In genomic region chr1:87852081-87852790, GRCm38 (mm10) we compare ENCODE assay signal across 8 mouse cellular contexts. TPM values are rescaled to one million over a fixed set of nuclear protein-coding genes. Genes with fewer than 3 reads are reported as not detected.
DNase-seq lines count a peak whose midpoint lies in the region; ATAC-seq and TF ChIP-seq lines count a peak whose summit lies in the region.

No protein-coding gene starts in this region.

- peak overlapping the region; percentile 71 for H3K9ac ChIP-seq in heart, embryonic 13.5 days
- peak overlapping the region; percentile 71 for H3K9ac ChIP-seq in MEL (ENCODE audit: control insufficient read depth, low read depth, low read length, poor library complexity, severe bottlenecking)
- no peak overlapping the region for H3K9ac ChIP-seq in hindbrain, embryonic 11.5 days (ENCODE audit: low read depth, low read length)
- H3K9ac ChIP-seq in midbrain, embryonic 11.5 days (ENCODE audit: low read length), result peak overlapping the region; percentile 35

- H3K9me3 ChIP-seq in heart, embryonic 13.5 days, result no peaks in the 10 kb centered on the region
- H3K9me3 ChIP-seq in MEL (replicated peaks; ENCODE audit: insufficient read depth, low read length), result no peaks in the 10 kb centered on the region
- H3K9me3 ChIP-seq in hindbrain, embryonic 11.5 days (ENCODE audit: control insufficient read depth, low read length), result no peaks in the 10 kb centered on the region
- H3K9me3 ChIP-seq in midbrain, embryonic 11.5 days (ENCODE audit: control insufficient read depth, low read length), result no peaks in the 10 kb centered on the region

- 0 out of 2 replicates have a peak overlapping the region, but pooled peaks have one; percentile 43 for H3K27ac ChIP-seq in heart, embryonic 13.5 days (replicated peaks)
- 0 out of 2 replicates have a peak overlapping the region, but pooled peaks have one; percentile 33 for H3K27ac ChIP-seq in MEL (ENCODE audit: control insufficient read depth, low read depth, low read length)
- H3K27ac ChIP-seq in hindbrain, embryonic 11.5 days (ENCODE audit: low read depth, low read length), result no peak overlapping the region
- no peak overlapping the region for H3K27ac ChIP-seq in midbrain, embryonic 11.5 days (ENCODE audit: low read depth, low read length)

- H3K4me2 ChIP-seq in heart, embryonic 13.5 days, result peak overlapping the region; percentile 87
- H3K4me2 ChIP-seq in hindbrain, embryonic 11.5 days (replicated peaks; ENCODE audit: low read depth, low read length), result peak overlapping the region; percentile 86
- H3K4me2 ChIP-seq in midbrain, embryonic 11.5 days, result peak overlapping the region; percentile 43; the same call in 1 of the 2 replicates

- ATAC-seq in heart, embryonic 13.5 days (ENCODE audit: extremely low read depth, insufficient number of reproducible peaks, low FRiP score, low TSS enrichment), result no peak
- ATAC-seq in hindbrain, embryonic 11.5 days (ENCODE audit: low FRiP score), result no peak
- ATAC-seq in midbrain, embryonic 11.5 days (ENCODE audit: low FRiP score), result no peak
- no peak for ATAC-seq in erythroid progenitor cell, adult 5-6 weeks (replicated peaks; ENCODE audit: low FRiP score, poor library complexity, severe bottlenecking)

- H3K79me2 ChIP-seq in MEL (ENCODE audit: control insufficient read depth, insufficient read depth, low read length, poor library complexity), result peaks cover 35% of the 10 kb centered on the region

- no peak for TF ChIP-seq RAD21 in MEL (IDR thresholded peaks at IDR 0.05; ENCODE audit: low read depth, low read length)

- TF ChIP-seq POLR2A in MEL (IDR thresholded peaks at IDR 0.05; ENCODE audit: control insufficient read depth in 1 of 2, insufficient read depth in 1 of 2, low read depth in 1 of 2, low read length in 2 of 2, poor library complexity in 1 of 2), result no peak

- H3K36me3 ChIP-seq in heart, embryonic 13.5 days, result no peaks in the 10 kb centered on the region
- peaks cover 0 to 41% of the 10 kb centered on the region in 2 experiments; a peak in 2 of 4 replicates for H3K36me3 ChIP-seq in MEL (ENCODE audit: control insufficient read depth in 1 of 2, insufficient read depth in 2 of 2, low read length in 2 of 2)
- H3K36me3 ChIP-seq in hindbrain, embryonic 11.5 days (ENCODE audit: control insufficient read depth, insufficient read depth, low read length), result no peaks in the 10 kb centered on the region
- H3K36me3 ChIP-seq in midbrain, embryonic 11.5 days (ENCODE audit: control insufficient read depth, insufficient read depth, low read length), result no peaks in the 10 kb centered on the region

- no peak for TF ChIP-seq EP300 in MEL (IDR thresholded peaks at IDR 0.05; ENCODE audit: low read depth in 1 of 2, low read length in 2 of 2)

- WGBS in heart, embryonic 13.5 days, result 48% methylated on average over 5 of the region's 5 CpGs
- 56% methylated on average over 5 of the region's 5 CpGs for WGBS in hindbrain, embryonic 11.5 days
- whole genome bisulfite sequencing in midbrain, embryonic 11.5 days, result 55% methylated on average over 5 of the region's 5 CpGs

- H3K27me3 ChIP-seq in heart, embryonic 13.5 days (replicated peaks), result no peaks in the 10 kb centered on the region
- no peaks in the 10 kb centered on the region for H3K27me3 ChIP-seq in MEL (ENCODE audit: control insufficient read depth in 1 of 2, insufficient read depth in 2 of 2, low read length in 2 of 2)
- H3K27me3 ChIP-seq in hindbrain, embryonic 11.5 days (ENCODE audit: control insufficient read depth, insufficient read depth, low read length), result no peaks in the 10 kb centered on the region
- no peaks in the 10 kb centered on the region for H3K27me3 ChIP-seq in midbrain, embryonic 11.5 days (ENCODE audit: control insufficient read depth, insufficient read depth, low read length)

- peak overlapping the region; percentile 99 for H3K4me3 ChIP-seq in heart, embryonic 13.5 days
- H3K4me3 ChIP-seq in MEL (ENCODE audit: control insufficient read depth in 1 of 2, insufficient read depth in 1 of 2, low read depth in 2 of 2, low read length in 2 of 2), result peak overlapping the region; percentile 65 to 100
- peak overlapping the region; percentile 98; the same call in 1 of the 2 replicates for H3K4me3 ChIP-seq in hindbrain, embryonic 11.5 days (ENCODE audit: low read depth, low read length)
- H3K4me3 ChIP-seq in midbrain, embryonic 11.5 days (ENCODE audit: low read depth, low read length), result no peak overlapping the region

- no peak for TF ChIP-seq CTCF in MEL (IDR thresholded peaks at IDR 0.05 in 2 of 3, conservative IDR thresholded peaks at IDR 0.05 in 1 of 3; ENCODE audit: control insufficient read depth in 1 of 3, insufficient read depth in 1 of 3, low read depth in 2 of 3, low read length in 3 of 3, poor library complexity in 1 of 3, severe bottlenecking in 1 of 3)

- peaks cover 51% of the 10 kb centered on the region for H3K4me1 ChIP-seq in heart, embryonic 13.5 days
- H3K4me1 ChIP-seq in MEL (ENCODE audit: control insufficient read depth in 1 of 2, insufficient read depth in 2 of 2, low read length in 2 of 2), result peaks cover 37 to 41% of the 10 kb centered on the region in 2 experiments
- peaks cover 10% of the 10 kb centered on the region for H3K4me1 ChIP-seq in hindbrain, embryonic 11.5 days (replicated peaks; ENCODE audit: control insufficient read depth, insufficient read depth, low read length)
- peaks cover 15% of the 10 kb centered on the region for H3K4me1 ChIP-seq in midbrain, embryonic 11.5 days (ENCODE audit: control insufficient read depth, insufficient read depth, low read length)

- no peak for DNase-seq in heart, adult 18-20 months
- DNase-seq in MEL (ENCODE audit: low read depth, low spot score), result peak; percentile 39
- no peak for DNase-seq in hindbrain, embryonic 11.5 days (ENCODE audit: low spot score)
- DNase-seq in midbrain, embryonic 11.5 days (ENCODE audit: low spot score, missing footprints), result no peak
- DNase-seq in urinary bladder, adult 18-20 months (ENCODE audit: low spot score in 2 of 2), result no peak
- DNase-seq in right cerebral cortex, postnatal 25 days, result no peak

TF ChIP-seq in MEL, 35 proteins besides CTCF, POLR2A, EP300 and RAD21:
- no peak; the same call in 1 of the 2 replicates for TF ChIP-seq MXI1 (IDR thresholded peaks at IDR 0.05; ENCODE audit: low read depth, low read length)
- no peak for TF ChIP-seq POLR2AphosphoS2 (IDR thresholded peaks at IDR 0.05; ENCODE audit: low read length)
- 0 out of 2 replicates have a peak, but pooled peaks have one; percentile 9 for TF ChIP-seq RCOR1 (IDR thresholded peaks at IDR 0.05; ENCODE audit: low read depth, low read length)
- no peak for TF ChIP-seq UBTF (IDR thresholded peaks at IDR 0.05; ENCODE audit: borderline replicate concordance, insufficient read depth, low read depth, low read length)
- TF ChIP-seq USF2 (IDR thresholded peaks at IDR 0.05; ENCODE audit: borderline replicate concordance in 1 of 2, insufficient read depth in 1 of 2, low read depth in 1 of 2, low read length in 2 of 2), result no peak
- TF ChIP-seq E2F4 (IDR thresholded peaks at IDR 0.05; ENCODE audit: borderline replicate concordance, low read depth, low read length), result no peak
- TF ChIP-seq ZKSCAN1 (IDR thresholded peaks at IDR 0.05; ENCODE audit: low read depth, low read length), result no peak
- TF ChIP-seq MAZ (IDR thresholded peaks at IDR 0.05; ENCODE audit: low read depth, low read length), result no peak
- no peak for TF ChIP-seq ETS1 (IDR thresholded peaks at IDR 0.05; ENCODE audit: low read depth, low read length)
- TF ChIP-seq MAX (IDR thresholded peaks at IDR 0.05; ENCODE audit: low read length), result no peak
- TF ChIP-seq CHD1 (IDR thresholded peaks at IDR 0.05; ENCODE audit: low read depth, low read length), result no peak
- no peak for TF ChIP-seq KAT2A (conservative IDR thresholded peaks at IDR 0.05; ENCODE audit: low read depth, low read length)
- 0 out of 2 replicates have a peak, but pooled peaks have one; percentile 15 for TF ChIP-seq HCFC1 (IDR thresholded peaks at IDR 0.05; ENCODE audit: low read depth, low read length)
- TF ChIP-seq ZC3H11A (IDR thresholded peaks at IDR 0.05; ENCODE audit: low read depth, low read length), result no peak
- no peak for TF ChIP-seq SMC3 (IDR thresholded peaks at IDR 0.05; ENCODE audit: low read depth, low read length)
- 0 out of 2 replicates have a peak, but pooled peaks have one; percentile 2 for TF ChIP-seq TCF12 (IDR thresholded peaks at IDR 0.05; ENCODE audit: low read depth, low read length)
- TF ChIP-seq POLR2AphosphoS5 (IDR thresholded peaks at IDR 0.05; ENCODE audit: borderline replicate concordance, low read depth, low read length), result no peak
- TF ChIP-seq MEF2A (IDR thresholded peaks at IDR 0.05; ENCODE audit: extremely low read depth, insufficient replicate concordance, low read depth, low read length, poor library complexity, severe bottlenecking), result no peak
- TF ChIP-seq JUND (IDR thresholded peaks at IDR 0.05; ENCODE audit: low read depth, low read length), result no peak

RNA-seq across cellular contexts. Expression of gene Dgkd, which starts 0.9 kb away (rescaled TPM):
- polyA plus RNA-seq in heart, embryonic 13.5 days (2015; fragmentation: Nextera tagmentation; extraction: Ambion mirVana), result 20.0 and 20.4 TPM in 2 replicates
- total RNA-seq in heart, adult 18-20 months (2021), result 10 to 100 TPM; 35.1 to 46.8 TPM
- 29.5 and 31.8 TPM in 2 replicates for total RNA-seq in MEL (2012; rRNA removed)
- polyA plus RNA-seq in MEL (2012; ENCODE audit: insufficient read depth in 1 of 2, insufficient read length in 2 of 2, low read depth in 1 of 2, low replicate concordance in 2 of 2, missing spikeins in 1 of 2), result 100 to 1,000 TPM in 1 of 2 experiments, 10 to 100 TPM in 1; 39.5 to 135 TPM
- 28.3 and 30.8 TPM in 2 replicates for polyA plus RNA-seq in hindbrain, embryonic 11.5 days (2014; fragmentation: Nextera tagmentation; extraction: Ambion mirVana)
- polyA plus RNA-seq in midbrain, embryonic 11.5 days (2014; fragmentation: Nextera tagmentation; extraction: Ambion mirVana), result 34.1 and 35.3 TPM in 2 replicates
- 23.1 and 29.3 TPM in 2 replicates for total RNA-seq in erythroid progenitor cell, adult 5-6 weeks (2015; ENCODE audit: low replicate concordance)
- total RNA-seq in erythroid progenitor cell, adult 5-6 weeks (2017; ENCODE audit: low replicate concordance), result 19.3 and 24.0 TPM in 2 replicates

RNA-seq across cellular contexts. Expression of gene Sag, which starts 48.8 kb away (rescaled TPM):
- polyA plus RNA-seq in heart, embryonic 13.5 days (2015; fragmentation: Nextera tagmentation; extraction: Ambion mirVana), result 0.70 and 0.82 TPM in 2 replicates
- under 1 TPM; 0.15 to 0.33 TPM for total RNA-seq in heart, adult 18-20 months (2021)
- 2.5 and 4.3 TPM in 2 replicates for total RNA-seq in MEL (2012; rRNA removed)
- 1 to 10 TPM in 1 of 2 experiments, not detected in 1; 4.1 TPM for polyA plus RNA-seq in MEL (2012; ENCODE audit: insufficient read depth in 1 of 2, insufficient read length in 2 of 2, low read depth in 1 of 2, low replicate concordance in 2 of 2, missing spikeins in 1 of 2)
- 1.8 and 2.6 TPM in 2 replicates for polyA plus RNA-seq in hindbrain, embryonic 11.5 days (2014; fragmentation: Nextera tagmentation; extraction: Ambion mirVana)
- 1.2 and 1.5 TPM in 2 replicates for polyA plus RNA-seq in midbrain, embryonic 11.5 days (2014; fragmentation: Nextera tagmentation; extraction: Ambion mirVana)
- 0.36 and 1.7 TPM in 2 replicates for total RNA-seq in erythroid progenitor cell, adult 5-6 weeks (2015; ENCODE audit: low replicate concordance)
- total RNA-seq in erythroid progenitor cell, adult 5-6 weeks (2017; ENCODE audit: low replicate concordance), result not detected in 2 replicates

Comparison
In these comparisons a context has a peak if more than half of its experiments do, and no peak if none do; other contexts are left out.
1. H3K27ac ChIP-seq: peak in heart, embryonic 13.5 days (single experiment) and MEL (single experiment); none in hindbrain, embryonic 11.5 days (single experiment) and midbrain, embryonic 11.5 days (single experiment).
2. Peak in every context shown above with its lines, with median percentiles within 50 percentile points of each other: H3K4me2 ChIP-seq.